Mouse (Mus musculus) lung, postnatal 36 days (tissue): Measurements from ENCODE around the gene Trmt1.

Source experiments
- DNase-seq: peaks from one replicate; pipeline ENCODE4 v3.0.0; 2022; ENCODE audit warnings: mixed read lengths

Gene Trmt1

GRCm38 (mm10) chr8:84693332-84693731 is 7.2 kb downstream of the Trmt1 start:
- DNase-seq: peak; percentile 44

GRCm38 (mm10) chr8:84695140-84695539 is 9.0 kb downstream of the Trmt1 start:
- DNase-seq: no peak

- peak; percentile 79 for DNase-seq
Measured at GRCm38 (mm10) chr8:84697166-84698130, 11.3 kb downstream of the Trmt1 start.

- no peak for DNase-seq
Measured at GRCm38 (mm10) chr8:84698288-84698687, 12.2 kb downstream of the Trmt1 start.

- DNase-seq: peak; percentile 91
Measured at GRCm38 (mm10) chr8:84698929-84699401, 12.9 kb downstream of the Trmt1 start.

GRCm38 (mm10) chr8:84699861-84700322 is 13.8 kb downstream of the Trmt1 start:
- DNase-seq: peak; percentile 80

GRCm38 (mm10) chr8:84700526-84700925 is 14.4 kb downstream of the Trmt1 start:
- DNase-seq: no peak

- DNase-seq: peak; percentile 89
Measured at GRCm38 (mm10) chr8:84700941-84701911, 15.1 kb downstream of the Trmt1 start, which contains the start of gene Lyl1. Lyl1 (plus strand) TSS chr8:84701457.

- no peak for DNase-seq
Measured at GRCm38 (mm10) chr8:84702561-84702960, 16.5 kb downstream of the Trmt1 start.

- no peak for DNase-seq
Measured at GRCm38 (mm10) chr8:84702963-84703465, 16.9 kb downstream of the Trmt1 start.

- peak; percentile 32 for DNase-seq
Measured at GRCm38 (mm10) chr8:84703466-84704249, 17.6 kb downstream of the Trmt1 start.

- DNase-seq: peak; percentile 90
Measured at GRCm38 (mm10) chr8:84704356-84704755, 18.2 kb downstream of the Trmt1 start.

GRCm38 (mm10) chr8:84704867-84705831 is 19.0 kb downstream of the Trmt1 start:
- peak; percentile 62 for DNase-seq

- no peak for DNase-seq
Measured at GRCm38 (mm10) chr8:84705960-84706359, 19.9 kb downstream of the Trmt1 start.

- DNase-seq: peak; percentile 64
Measured at GRCm38 (mm10) chr8:84706610-84707266, 20.6 kb downstream of the Trmt1 start.

GRCm38 (mm10) chr8:84707267-84707883 is 21.3 kb downstream of the Trmt1 start:
- DNase-seq: peak; percentile 88

GRCm38 (mm10) chr8:84708071-84708541 is 22.0 kb downstream of the Trmt1 start:
- peak; percentile 72 for DNase-seq

GRCm38 (mm10) chr8:84708774-84709475 is 22.8 kb downstream of the Trmt1 start:
- DNase-seq: peak; percentile 93

GRCm38 (mm10) chr8:84709931-84710330 is 23.8 kb downstream of the Trmt1 start:
- DNase-seq: no peak
